Mouse (Mus musculus): ENCODE data around the gene Ttc24. TPM values are rescaled to one million over a fixed set of nuclear protein-coding genes. Genes with fewer than 3 reads are reported as not detected.

Ttc24 gene
- total RNA-seq, 2 experiments from 2014 or later, result not detected

DNA sequence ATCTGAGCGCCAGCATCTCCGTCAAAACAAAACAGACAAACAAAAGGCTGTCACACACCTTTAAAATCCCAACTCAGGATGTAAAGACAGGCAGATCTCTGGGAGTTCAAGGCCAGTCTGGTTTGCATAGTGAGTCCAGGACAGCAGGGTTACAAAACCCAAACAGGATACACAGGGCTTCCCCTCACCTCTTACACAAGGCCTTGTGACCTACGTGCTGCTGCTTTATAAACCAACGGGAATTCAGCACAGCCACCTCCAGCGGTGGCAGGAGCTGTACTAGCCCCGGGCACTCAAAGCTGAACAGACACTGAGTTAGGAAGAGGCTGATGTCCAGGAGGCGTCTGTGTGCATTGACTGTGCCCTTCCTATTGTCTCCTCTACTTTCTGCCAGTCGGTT is 663 bp downstream of the Ttc24 start:
- no peak for DNase-seq

DNA sequence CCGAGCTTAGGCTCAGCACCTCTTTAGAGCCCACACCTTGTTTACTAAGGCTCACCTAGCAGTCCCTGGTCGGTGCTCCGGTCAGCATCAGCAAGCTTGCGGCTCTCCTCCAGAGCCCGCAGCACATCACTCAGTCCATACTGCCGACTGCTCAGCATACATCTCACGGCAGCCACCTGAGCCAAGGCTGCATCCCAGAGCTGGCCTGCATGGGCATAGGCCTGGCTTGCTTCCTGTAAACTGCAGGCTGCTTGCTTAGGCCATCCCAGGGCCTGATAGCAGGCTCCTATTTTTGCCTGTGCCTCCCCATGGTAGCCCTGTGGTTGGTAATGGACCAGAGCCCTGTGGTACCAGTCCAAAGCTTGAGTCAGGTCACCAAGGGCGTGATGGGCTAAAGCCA is 3.3 kb downstream of the Ttc24 start:
- DNase-seq, result no peak

DNA sequence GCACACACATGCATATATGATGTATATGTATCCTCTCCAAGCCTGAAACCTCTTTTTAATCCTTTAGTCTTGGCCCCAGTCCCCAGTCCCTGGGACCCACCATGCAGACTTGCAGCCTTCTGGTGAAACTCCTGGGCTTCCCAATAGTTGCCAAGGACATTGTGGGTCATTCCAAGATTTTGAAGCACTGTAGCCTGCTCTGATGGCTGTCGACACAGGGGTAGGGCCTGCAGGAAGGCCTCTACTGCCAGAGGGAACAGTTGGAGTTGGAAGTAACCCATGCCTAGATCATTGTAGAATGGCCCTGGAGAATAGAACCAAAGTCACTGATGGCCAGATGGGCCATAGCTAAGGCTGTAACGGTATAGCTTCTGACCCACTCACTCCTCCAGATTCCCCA is 3.8 kb downstream of the Ttc24 start:
- no peak for DNase-seq

DNA sequence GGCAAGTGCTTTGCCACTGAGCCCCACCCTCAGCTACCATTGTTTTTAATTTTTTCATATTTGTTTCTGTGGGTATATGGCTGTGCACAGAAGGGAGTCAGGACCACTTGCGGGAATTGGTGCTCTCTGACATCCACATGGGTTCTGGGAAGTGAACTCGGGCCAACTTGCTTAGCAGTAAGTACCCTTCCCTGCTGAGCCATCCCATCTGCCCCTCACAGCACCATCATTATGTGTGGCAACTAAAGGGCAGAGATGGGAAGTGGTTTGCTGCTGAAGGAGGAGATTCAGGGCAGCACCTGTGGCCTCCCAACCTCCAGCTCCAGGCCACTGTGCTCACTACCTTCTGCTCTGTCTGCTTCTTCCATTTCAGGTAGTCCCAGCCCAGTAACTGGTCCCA is 4.5 kb downstream of the Ttc24 start:
- DNase-seq, result no peak

DNA sequence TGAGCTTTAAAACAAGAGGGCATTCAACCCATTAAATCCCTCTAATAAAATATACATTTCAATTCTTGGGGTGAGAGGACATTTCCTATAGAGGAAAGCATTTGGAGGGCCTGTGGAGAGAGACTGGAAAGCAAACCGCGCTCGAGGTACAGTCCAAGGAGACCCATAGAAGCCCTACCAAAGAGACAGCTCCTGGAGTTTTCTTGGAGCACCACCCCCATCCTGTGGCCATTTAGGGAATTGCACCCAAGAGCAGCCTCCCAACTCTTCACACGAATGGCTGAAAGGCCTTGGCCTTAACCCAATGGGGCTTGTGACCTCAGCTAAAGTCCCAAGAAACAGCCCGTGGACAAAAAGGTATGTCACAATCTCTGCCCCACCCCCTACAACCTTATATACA is 6.3 kb downstream of the Ttc24 start:
- peak; percentile 95 for DNase-seq

DNA sequence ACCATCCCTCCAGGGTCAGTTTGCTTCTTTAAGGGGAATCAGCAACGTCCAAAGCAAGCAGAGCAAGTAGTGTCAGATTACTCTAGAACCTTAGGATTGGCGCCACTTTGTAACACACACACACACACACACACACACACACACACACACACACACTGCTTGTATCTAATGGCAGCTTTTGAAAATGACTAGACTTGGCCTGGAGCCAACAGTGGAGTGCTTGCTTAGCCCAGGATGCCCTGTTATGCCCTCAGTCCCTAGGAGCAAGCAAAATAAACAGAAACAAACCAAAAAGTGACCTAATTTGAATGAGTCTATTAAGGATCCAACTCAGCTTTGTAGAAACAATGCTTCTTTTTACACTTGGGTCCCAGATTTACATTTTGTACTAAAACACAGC is 9.7 kb downstream of the Ttc24 start:
- no peak for DNase-seq

DNA sequence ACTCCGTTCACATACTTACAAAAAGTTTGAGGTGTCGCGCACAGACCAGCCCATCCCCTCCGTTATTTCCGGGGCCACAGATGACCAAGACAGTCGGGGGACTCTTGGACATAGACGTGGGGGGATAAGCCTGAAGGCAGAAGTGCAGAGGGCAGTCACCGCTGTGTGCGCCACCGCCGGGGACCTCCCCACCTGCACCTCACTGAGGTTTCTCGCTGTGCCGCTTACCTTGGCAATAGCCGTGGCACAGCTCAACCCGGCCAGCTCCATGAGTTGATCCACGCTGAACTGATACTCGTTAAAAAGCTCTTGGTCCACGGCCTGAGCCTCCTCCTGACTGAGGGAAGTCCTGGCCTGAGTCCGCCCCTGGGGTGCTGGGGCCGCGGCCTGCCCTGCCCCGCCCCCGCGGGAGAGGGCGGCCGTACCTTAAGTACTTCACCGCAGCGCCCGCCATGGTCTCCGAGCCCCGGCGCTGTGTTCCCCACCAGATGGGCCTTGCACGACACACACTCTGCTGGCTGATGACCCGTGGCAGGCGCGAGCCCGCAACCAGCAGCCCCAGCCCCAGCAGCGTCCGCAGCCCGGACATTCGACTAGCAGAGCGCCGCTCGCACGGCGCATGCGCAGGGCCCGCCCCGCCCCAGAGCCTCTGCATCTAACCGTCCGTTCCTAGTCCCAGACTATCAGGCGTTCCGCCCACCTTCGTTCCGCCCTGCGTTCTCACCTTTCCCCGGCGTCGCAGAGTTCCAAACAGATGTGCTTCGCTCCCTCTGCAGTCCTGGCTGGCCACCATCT is 20.0 kb downstream of the Ttc24 start, which contains the start of gene Naxe:
Gene Naxe (minus strand): TSS at position 594 of the 795 bp plus-strand sequence.
- DNase-seq, result peak; percentile 89

DNA sequence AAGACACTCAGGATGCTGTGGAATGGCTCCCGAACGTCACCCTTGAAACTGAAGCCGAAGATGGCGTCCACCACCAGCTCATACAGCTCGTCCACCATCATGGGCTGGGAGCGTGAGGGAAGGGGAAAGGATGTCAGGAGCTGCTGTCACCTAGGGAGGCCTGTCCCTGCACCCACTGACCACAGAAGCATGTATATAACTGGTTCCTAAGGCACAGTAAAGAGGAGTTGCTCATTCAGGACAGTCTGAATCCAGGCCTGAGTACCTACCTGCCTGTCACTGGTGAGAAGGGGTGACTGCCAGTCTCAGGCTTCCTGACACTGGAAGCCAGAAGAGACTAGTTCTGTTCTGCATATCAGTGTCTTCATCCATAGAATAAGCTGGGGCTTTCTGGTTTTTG is 21.1 kb downstream of the Ttc24 start:
- DNase-seq, result no peak

DNA sequence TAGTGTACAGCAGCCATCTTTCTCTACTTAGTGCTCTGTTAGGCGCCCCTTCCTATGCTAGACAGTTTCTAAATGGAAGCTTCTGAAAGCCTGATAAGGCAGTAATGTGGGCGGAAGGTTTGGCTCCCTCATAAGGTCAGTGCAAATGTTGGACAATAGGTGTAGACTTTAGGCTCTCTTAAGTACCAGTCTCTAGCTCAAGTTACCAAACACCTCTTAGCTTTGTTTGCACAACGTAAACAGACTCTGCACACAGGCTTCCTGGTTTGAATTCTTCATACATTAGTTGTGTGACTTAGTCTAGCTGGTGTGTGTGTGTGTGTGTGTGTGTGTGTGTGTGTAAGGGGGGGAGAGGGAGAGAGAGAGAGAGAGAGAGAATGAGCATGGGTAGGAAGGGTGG is 28.6 kb downstream of the Ttc24 start:
- no peak for DNase-seq

DNA sequence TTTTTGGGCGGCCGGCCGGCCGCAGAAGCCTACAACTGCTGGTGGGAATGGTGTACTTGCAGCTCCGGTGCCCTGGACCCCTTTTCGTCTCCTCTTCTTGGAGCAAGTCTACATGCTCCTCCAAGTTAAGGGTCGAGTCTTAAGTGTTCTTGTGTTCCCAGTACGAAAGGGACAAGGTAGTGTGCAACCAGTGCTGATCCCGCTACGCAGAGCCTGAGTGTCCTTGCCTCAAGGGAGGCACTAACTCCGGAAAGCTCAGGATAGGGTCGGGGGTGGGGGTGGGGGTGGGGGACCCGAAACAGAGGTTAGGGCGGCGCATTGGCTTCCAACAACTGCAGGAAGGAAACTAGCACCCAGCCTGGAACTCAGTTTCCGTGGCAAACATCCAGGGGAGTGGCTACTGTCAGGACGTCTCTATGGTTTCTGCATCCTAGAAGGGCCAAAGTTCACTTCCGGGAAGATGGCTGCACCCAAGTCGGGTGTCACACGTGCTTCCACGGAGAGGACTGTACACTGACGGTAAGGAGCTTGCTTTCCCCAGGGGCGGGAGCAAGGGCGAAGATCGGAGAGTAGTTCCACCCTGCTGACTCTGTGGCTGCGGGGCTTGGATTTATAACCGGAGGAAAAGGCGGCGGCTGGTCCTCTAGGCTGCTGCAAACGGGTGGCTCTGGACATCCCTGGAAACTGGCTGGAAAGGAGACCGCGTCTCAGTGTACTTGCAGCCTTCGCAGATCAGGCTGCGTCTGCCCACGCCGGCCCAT is 35.3 kb downstream of the Ttc24 start, which contains the start of gene Gpatch4:
Gene Gpatch4 (plus strand): TSS at position 448 of the 761 bp plus-strand sequence.
- peak; percentile 86 for DNase-seq

DNA sequence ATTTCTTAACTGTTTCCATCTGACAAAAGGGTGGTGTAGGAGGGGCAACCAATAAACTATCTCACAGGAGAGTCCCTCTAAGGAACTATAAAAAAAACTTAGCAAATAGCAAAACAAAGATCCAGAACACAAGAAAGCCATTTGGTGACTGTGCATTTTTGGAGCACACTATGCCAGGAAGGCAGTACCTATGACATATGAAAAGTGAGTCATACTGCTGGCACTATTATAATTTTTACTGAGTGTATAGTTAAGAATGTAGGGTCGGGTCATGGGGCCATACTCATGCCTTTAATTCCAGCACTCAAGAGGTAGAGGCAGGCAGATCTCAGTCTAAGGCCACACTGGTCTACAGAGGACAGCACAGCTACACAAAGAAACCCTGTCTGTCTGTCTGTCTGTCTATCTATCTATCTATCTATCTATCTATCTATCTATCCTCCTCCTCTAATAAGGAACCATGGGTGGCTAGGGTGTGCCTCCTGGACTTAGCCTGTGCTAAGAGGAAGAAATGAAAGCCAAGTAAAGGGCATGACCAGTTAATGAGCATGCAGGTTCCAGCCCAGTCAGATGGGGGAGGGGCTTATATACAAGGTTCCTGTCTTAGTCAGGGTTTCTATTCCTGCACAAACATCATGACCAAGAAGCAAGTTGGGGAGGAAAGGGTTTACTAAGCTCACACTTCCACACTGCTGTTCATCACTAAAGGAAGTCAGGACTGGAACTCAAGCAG is 42.4 kb downstream of the Ttc24 start:
- no peak for DNase-seq

DNA sequence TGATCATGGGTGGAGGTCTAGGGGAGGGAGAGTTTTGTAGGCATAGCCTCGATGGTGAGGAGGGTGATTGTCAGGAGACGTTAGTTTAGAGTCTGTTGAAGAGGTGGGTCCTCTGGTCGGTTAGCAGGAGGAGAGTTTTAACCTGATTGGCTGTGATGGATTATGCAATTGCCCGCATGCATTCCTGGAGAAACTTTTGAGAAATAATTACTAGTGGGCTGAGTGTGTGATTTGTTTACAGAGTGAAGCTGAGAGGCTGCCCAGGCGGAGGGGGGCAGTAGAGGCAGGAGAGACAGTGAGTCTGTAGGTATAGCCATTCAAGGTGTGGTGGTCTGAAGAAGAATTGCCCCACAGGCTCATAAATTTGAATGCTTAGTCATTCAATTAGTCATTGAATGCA is 44.6 kb downstream of the Ttc24 start:
- no peak for DNase-seq

DNA sequence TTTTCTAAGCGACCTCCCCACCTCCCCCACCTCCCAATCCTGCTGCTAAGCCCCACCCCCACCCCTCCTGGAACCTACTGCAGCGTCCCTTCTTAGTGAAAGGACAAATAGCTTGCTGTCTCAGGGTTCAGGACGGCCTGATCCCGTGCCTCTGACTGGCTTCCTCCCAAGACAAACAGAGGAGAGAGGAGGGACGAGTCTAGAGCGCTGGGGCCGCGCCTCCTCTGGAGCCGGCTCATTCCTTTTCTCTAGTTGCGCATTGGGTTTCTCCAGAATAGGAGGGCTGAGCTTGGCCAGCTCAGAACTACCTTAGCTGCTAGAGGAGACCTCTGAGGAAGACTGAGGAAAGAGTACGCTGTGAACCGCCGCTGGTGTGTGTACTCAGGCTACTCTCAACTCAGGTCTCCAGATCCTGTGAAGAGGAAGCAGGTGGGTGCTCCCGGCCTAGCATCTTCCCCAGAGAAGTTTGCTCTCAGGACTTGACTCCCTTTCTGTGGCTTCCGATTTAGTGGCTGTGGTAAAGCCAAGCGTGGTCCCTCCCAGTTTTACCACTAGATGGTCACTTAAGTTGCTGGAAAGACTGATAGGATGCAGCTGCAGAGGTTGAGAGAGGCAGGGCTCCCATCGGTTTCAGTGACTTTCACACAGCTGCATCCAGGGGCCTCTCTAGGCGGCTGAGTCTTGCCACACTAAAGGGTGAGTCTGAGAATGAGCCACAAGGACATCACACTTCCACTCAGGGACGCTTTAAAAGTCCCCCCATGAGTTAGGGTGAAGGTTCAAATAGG is 47.3 kb downstream of the Ttc24 start:
- DNase-seq, result peak; percentile 41

DNA sequence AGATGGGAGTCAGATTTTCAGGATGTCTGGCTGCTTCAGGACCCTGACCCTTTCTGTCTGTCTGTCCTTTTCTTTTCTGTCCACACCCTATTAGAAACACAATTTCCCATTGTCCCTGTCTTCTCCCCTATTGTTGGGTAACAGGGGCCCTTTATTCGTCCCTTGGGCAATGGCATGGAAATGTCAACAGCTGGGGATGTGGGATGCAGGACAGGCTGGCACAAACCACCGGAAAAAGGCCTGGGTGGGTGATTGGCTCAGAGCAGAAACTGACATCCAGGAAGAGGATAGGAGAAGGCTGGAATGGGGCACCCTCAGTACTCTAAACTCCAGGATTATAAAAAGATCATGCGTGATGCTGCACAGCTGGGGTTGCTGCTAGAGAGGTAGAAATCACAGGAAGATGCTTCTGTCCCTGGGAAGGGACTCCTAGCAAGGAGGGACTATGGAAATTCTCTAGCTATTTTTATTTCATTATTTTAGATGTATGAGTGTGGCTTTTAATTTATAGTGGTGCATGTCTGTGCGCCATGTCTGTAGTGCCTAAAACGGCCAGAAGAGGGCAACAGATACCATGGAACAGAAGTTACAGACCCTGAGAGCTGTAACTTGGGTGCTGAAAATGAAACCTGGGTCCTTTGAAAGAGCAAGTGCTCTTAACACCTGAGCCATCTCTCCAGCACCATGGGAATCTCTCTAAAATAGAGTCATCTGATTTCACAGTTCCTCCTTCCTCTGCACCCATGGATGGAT is 50.5 kb downstream of the Ttc24 start, which contains the start of gene Hapln2:
Gene Hapln2 (minus strand): TSS at position 150 of the 753 bp plus-strand sequence.
- DNase-seq, result no peak

DNA sequence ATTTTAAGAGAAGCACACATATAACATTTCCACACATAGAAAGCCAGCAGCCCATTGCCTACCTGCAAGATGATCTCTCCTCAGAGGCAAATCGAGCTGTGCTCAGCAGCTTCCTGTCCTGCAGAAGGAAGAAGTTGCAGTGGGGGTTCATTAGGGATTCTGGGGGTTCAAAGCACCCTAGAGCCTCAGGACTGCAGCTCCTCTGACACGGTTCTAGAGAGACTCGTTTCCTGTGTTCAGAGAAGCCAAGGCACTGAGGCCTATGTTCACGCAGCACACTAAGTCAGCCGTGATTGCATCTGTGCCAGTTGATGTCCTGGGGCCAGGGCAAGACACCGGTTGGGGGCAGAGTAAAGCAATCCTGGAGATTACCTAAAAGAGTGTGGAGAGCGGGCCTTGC is 51.3 kb downstream of the Ttc24 start:
- DNase-seq, result no peak

DNA sequence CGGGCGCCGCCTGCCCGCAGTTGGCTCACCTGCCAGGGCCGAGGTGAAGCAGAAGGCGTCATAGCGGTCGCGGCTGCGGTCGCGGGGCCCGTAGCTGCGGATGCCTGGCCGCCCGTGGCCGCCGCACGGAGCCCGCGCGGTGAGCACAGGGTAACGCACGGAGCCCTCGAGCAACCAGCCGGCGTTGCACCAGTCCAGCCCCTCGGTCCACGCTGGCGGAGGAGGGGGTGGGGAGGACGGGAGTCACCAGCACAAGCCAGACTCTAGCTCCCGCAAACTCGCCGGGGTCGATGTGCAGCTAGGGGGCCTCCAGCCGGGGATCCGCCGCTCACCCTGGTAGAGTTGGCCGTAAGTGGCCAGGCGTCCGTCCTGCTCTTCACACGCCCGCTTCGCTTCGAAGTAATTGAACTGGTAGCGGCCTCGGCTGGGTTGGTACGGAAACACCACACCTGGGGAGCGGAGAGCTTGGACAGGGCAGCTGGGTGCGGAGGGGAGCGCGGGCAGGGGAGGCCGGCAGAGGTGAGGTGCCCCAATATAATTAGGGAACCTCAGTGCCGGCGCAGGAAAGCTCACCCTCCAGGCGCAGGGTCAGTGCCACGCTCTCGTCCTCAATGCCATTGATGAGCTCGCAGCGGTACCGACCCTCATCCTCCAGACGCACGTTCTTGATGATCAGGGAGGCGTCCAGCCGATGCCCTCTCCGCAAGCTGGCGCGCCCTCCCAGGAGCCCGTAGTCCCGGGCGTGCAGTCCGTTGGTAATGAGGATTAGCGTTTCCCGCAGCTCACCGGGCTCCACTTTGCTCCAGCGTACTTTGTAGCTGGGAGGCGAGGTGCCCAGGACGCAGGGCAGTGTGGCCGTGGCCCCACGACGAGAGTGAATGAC is 54.7 kb downstream of the Ttc24 start:
- DNase-seq, result peak; percentile 26

DNA sequence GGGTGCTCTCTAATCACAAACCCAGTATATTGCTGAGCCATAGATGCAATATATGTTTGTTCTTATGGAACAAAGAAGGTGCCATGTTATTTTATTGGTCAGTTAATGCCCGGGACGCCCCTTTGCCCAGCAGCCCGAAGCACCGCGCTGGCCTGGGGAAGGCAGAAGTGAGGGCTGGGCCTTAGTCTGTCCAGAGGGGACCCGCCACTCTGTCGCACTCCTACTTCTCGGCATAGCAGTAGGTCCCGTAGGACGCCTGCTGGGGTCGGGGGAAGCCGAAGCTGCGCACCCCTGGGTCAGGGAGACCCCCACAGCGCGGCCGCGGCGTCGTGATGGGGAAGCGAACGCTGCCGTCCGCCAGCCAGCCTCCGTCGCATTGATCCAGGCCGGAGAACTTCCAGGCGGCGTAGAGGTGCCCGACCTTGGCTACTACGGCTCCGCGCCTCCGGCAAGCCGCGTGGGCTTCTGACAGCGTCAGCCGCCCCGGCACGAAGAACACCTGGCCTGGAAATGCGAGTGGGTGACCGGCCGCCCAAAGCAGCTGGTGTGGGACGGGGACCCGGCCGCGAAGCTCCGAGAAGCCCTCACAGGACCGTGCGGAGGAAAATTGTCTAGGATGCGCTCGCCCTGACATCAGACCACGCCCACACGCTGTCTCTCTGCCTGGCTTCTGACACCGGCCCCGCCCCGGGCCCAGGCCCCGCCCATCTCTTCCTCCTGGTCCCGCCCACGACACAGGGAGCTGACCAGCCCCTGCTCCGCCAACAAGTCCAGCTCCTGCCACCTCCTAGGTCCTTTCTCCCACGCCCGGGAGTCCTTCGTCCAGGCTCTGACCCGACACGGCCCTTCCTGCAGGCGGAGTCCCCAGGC is 55.5 kb downstream of the Ttc24 start:
- peak; percentile 91 for DNase-seq

Measured in heart, postnatal 4 days (tissue).